Mouse (Mus musculus): ENCODE results near the gene Thop1.
"Not testable (repeated sequence)": the region's sequence is repeated elsewhere in the genome, so short reads cannot be mapped to it uniquely, and the experiment has no call there.

Gene Thop1

DNA sequence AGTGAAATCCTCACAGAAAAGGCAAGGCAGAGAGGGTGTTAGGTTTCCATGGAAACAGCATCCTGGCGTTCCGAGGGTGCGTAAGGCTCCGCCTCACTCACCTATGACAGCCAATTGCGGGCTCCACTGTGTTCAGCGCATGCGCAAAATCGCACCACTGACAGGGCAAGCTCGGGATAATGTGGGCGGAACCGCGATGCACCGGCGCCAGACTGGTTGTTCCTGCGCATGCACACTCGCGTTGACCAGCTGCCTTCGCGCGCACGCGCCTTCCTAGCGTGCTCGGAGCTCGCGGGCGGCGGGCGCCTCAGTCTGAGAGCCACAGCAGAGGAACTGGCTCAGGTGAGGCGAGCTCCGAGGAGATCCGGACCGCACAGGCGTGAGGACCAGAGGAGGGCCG, at the start of gene Thop1:
Gene Thop1 (plus strand): TSS at position 200 of the 400 bp plus-strand sequence.
- peak; percentile 99 for DNase-seq

GRCm38 (mm10) chr10:81020207-81020606, 49.6 kb upstream of the Thop1 start:
- no peak for DNase-seq

DNA sequence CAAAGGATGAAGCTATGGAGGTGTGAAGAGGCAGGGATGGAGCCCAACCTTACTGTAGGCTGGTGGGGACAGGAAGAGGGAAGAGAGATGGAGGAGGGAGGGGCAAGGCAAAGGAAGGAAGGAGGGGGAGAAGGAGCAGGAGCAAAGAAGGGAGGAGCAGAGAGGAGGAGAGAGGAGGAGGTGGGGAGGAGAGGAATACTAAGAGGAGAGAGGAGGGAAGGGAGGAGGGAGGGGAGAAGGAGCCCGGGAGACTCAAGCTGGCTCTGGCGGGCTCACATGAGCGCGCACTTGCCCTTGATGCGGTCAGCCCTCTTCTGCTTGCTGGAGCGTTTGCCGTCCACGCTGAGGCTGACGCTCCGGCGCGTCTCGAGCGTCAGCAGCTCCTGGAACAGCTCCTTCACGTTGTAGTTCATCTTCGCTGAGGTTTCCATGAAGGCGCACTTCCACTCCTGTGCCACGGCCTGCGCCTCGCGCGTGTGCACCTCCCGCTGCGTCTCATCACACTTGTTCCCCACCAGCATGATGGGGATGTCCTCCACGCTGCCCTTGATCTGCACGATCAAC, 48.2 kb upstream of the Thop1 start:
- no peak for DNase-seq

DNA sequence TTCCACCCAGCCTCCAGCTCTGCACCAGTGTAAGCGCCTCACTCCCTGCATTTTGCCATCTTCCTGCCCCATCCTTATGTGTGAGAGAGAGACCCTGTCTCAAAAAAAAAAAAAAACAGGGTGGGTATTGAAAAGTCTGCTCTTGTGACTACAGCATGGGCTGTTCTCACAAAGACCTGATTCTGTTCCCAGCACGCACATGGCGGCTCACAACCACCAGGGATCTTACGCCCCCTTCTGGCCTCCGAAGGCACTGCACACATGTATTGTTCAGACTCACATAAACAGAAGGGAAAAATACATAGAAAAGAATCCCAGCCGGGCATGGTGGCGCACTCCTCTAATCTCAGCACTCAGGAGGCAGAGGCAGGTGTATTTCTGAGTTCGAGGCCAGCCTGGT, 47.1 kb upstream of the Thop1 start:
- no peak for DNase-seq

- DNase-seq = no peak
Observed at GRCm38 (mm10) chr10:81024346-81024937, 45.4 kb upstream of the Thop1 start.

GRCm38 (mm10) chr10:81025047-81025621, 44.7 kb upstream of the Thop1 start:
- peak in 1 of 2 experiments; percentile 37 for DNase-seq

GRCm38 (mm10) chr10:81025639-81026275, 44.1 kb upstream of the Thop1 start, which contains the start of gene Diras1:
Gene Diras1, minus strand, starts transcription at chr10:81025662.
- no peak for DNase-seq

DNA sequence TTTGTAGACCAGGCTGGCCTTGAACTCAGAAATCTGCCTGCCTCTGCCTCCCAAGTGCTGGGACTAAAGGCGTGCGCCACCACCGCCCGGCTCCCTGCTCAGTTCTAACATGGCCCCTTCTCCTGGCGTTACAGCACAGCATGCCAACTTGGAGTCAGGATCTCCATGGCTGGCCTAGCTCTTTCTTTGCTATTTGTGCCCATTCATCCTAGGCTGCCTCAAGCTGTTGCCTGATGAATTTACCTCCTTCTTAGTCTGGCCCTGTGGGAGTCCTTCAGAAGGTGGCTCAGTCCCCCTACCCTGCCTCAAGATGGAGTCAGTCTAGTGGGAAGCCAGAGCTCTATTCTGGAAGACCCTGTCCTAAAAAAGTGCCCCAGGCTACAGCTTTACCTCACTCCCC, 43.0 kb upstream of the Thop1 start:
- no peak for DNase-seq

GRCm38 (mm10) chr10:81027331-81027730, 42.5 kb upstream of the Thop1 start:
- no peak for DNase-seq

DNA sequence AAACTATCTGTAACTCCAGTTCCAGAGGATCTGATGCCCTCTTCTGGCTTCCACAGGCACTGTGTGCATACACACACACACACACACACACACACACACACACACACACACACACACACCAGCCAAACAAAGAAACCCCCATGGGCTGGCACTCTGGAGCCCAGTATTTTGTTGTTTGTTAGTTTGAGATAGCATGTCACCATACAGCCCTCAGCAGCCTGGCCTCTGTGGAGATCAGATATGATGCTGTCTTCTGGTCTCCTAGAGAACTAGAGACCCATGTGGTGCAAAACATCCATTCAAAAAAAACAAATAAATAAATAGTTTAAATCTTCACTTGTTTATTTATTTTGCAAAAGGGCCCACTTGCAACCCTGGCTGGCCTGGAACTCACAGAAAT, 41.6 kb upstream of the Thop1 start:
- no peak for DNase-seq

DNA sequence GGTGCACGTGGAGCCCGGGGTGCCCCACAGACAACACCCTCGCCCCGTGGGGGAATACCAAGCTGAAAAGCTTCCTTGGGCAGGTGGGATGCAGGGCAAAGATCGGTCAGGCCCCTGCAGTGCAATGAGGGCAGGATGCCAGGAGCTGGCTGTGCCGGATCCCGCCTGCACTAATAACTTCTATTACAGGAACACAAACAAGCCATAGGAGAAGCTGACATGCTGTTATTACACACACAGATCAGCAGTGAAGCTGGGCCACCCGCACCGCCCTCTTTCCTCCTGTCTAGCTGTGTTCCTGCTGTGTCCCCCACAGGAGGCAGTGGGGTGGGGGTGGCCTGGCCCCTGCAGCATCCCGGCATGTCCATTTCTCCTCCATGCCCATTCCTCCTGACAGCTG, 40.8 kb upstream of the Thop1 start:
- peak in 1 of 2 experiments; percentile 27 for DNase-seq

- DNase-seq = no peak
Observed at GRCm38 (mm10) chr10:81033586-81033985, 36.2 kb upstream of the Thop1 start.

- DNase-seq = peak; percentile 26 to 47
Observed at GRCm38 (mm10) chr10:81036251-81036650, 33.6 kb upstream of the Thop1 start.

DNA sequence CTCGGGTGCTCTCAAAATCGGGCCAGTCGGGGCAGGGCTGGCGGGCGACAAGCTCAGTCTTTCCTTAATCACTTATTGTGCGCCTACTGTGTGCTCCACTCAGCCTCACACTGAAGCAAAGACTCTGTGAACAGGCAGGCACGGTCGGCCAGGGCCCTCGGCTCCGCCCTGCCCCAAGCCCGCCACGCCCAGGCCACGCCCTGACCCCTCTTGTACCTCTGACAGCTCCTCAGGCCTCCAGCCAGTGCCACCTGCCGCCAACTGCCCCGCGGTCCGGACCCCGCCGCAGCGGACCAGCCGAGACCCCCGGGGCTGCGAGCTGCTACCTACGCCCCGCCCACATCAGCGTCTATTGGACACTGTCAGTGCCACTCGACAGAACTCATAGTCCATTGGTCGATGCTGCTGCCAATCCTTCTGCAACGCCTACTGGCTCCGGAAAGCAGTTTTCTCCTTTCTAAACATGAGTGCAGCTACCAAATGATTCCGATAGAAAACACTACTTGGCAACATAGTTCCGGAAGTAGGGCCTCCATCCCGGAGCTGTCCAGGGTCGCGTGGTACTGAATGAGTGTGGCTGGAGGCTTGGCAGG, 32.8 kb upstream of the Thop1 start, which contains the start of gene Slc39a3:
Gene Slc39a3 (minus strand): TSS at position 439 of the 593 bp plus-strand sequence.
- DNase-seq = peak; percentile 99 to 100

GRCm38 (mm10) chr10:81041458-81042175, 28.2 kb upstream of the Thop1 start:
- DNase-seq = peak; percentile 72 to 81

- DNase-seq = not testable (repeated sequence)
Observed at GRCm38 (mm10) chr10:81045246-81045645, 24.6 kb upstream of the Thop1 start.

- DNase-seq = peak; percentile 24 to 39
Observed at GRCm38 (mm10) chr10:81050645-81051044, 19.2 kb upstream of the Thop1 start.

GRCm38 (mm10) chr10:81051133-81051532, 18.7 kb upstream of the Thop1 start:
- DNase-seq = no peak

GRCm38 (mm10) chr10:81052577-81052976, 17.3 kb upstream of the Thop1 start:
- no peak for DNase-seq

DNA sequence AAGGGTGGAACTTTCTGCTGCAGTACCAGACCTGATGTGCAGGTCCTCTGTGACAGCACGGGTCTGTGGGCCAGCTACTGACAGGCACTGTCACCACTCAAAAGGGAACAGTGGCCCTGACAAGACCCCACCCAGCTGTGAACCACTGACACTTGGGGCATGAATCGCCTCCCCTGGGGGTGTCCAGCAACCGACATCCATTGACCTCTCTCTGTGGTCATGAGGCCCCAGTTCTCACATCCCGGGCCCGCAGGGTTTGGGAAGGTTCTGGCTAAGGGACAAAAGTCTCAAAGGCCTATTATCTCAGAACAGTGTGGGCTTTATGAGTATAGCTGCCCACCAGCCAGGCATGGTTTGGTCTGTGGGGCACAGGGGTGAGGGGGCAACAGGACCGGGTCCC, 14.7 kb upstream of the Thop1 start:
- no peak for DNase-seq

- not testable (repeated sequence) for DNase-seq
Observed at GRCm38 (mm10) chr10:81055802-81056340, 14.0 kb upstream of the Thop1 start.

GRCm38 (mm10) chr10:81057406-81058130, 12.3 kb upstream of the Thop1 start:
- DNase-seq = no peak

Measured in kidney, postnatal 25 days (tissue).